Mouse (Mus musculus): ENCODE measurements at regions not wholly inside any gene's neighbourhood (a gene's known extent, or its start where the extent isn't known, plus 50 kb on each side); places are given as distances from the start of the nearest gene placed in this dataset.

- TF ChIP-seq POLR2A (IDR thresholded peaks at IDR 0.05; ENCODE audit: borderline replicate concordance, extremely low read depth, insufficient read depth, insufficient read length), result no peak
- Histone ChIP-seq H3K4me1 (ENCODE audit: control insufficient read depth, insufficient read depth, low read length) (peaks cover 4% of the 10 kb centered on the region; the same call in 1 of the 2 replicates), H3K36me3 (ENCODE audit: control insufficient read depth, insufficient read depth, low read length) (no peaks in the 10 kb centered on the region), H3K27ac (replicated peaks; ENCODE audit: low read depth, low read length) (no peak overlapping the region), H3K4me3 (replicated peaks; ENCODE audit: low read length) (0 out of 2 replicates have a peak overlapping the region, but pooled peaks have one; percentile 2), H3K4me2 (replicated peaks; ENCODE audit: low read depth, low read length, severe bottlenecking) (peak overlapping the region; percentile 35), H3K9me3 (ENCODE audit: control insufficient read depth, low read length) (no peaks in the 10 kb centered on the region), H3K9ac (ENCODE audit: low read depth, low read length, severe bottlenecking) (no peak overlapping the region), H3K27me3 (ENCODE audit: control insufficient read depth, insufficient read depth, low read length) (no peaks in the 10 kb centered on the region)
- ATAC-seq (ENCODE audit: low FRiP score, low read depth), result no peak
- WGBS, result 28% methylated on average over 18 of the region's 18 CpGs
- peak; percentile 64 for DNase-seq (ENCODE audit: low spot score)
Observed at GRCm38 (mm10) chr8:93626807-93627526, 91.3 kb upstream of the Ces5a start.

- DNase-seq (ENCODE audit: low spot score), result no peak
- Histone ChIP-seq H3K36me3 (ENCODE audit: control insufficient read depth, insufficient read depth, low read length) (no peaks in the 10 kb centered on the region), H3K9me3 (ENCODE audit: control insufficient read depth, low read length) (no peaks in the 10 kb centered on the region), H3K27me3 (ENCODE audit: control insufficient read depth, insufficient read depth, low read length) (no peaks in the 10 kb centered on the region), H3K27ac (replicated peaks; ENCODE audit: low read depth, low read length) (no peak overlapping the region), H3K4me2 (replicated peaks; ENCODE audit: low read depth, low read length, severe bottlenecking) (no peak overlapping the region), H3K9ac (ENCODE audit: low read depth, low read length, severe bottlenecking) (no peak overlapping the region), H3K4me3 (replicated peaks; ENCODE audit: low read length) (no peak overlapping the region), H3K4me1 (ENCODE audit: control insufficient read depth, insufficient read depth, low read length) (peaks cover 4% of the 10 kb centered on the region; the same call in 1 of the 2 replicates)
- TF ChIP-seq POLR2A (IDR thresholded peaks at IDR 0.05; ENCODE audit: borderline replicate concordance, extremely low read depth, insufficient read depth, insufficient read length), result no peak
- ATAC-seq (ENCODE audit: low FRiP score, low read depth), result no peak
- WGBS, result 71% methylated on average over 6 of the region's 6 CpGs
Observed at GRCm38 (mm10) chr8:93627626-93628025, 92.0 kb upstream of the Ces5a start.

GRCm38 (mm10) chr8:93632896-93633295, 97.3 kb upstream of the Ces5a start:
- Histone ChIP-seq H3K36me3 (ENCODE audit: control insufficient read depth, insufficient read depth, low read length) (no peaks in the 10 kb centered on the region), H3K4me1 (ENCODE audit: control insufficient read depth, insufficient read depth, low read length) (no peaks in the 10 kb centered on the region), H3K9ac (ENCODE audit: low read depth, low read length, severe bottlenecking) (no peak overlapping the region), H3K4me3 (replicated peaks; ENCODE audit: low read length) (no peak overlapping the region), H3K9me3 (ENCODE audit: control insufficient read depth, low read length) (no peaks in the 10 kb centered on the region), H3K27ac (replicated peaks; ENCODE audit: low read depth, low read length) (no peak overlapping the region), H3K27me3 (ENCODE audit: control insufficient read depth, insufficient read depth, low read length) (no peaks in the 10 kb centered on the region), H3K4me2 (replicated peaks; ENCODE audit: low read depth, low read length, severe bottlenecking) (no peak overlapping the region)
- WGBS, result 69% methylated on average over 8 of the region's 8 CpGs
- DNase-seq (ENCODE audit: low spot score) (no peak), ATAC-seq (ENCODE audit: low FRiP score, low read depth) (no peak)
- no peak for TF ChIP-seq POLR2A (IDR thresholded peaks at IDR 0.05; ENCODE audit: borderline replicate concordance, extremely low read depth, insufficient read depth, insufficient read length)

DNA sequence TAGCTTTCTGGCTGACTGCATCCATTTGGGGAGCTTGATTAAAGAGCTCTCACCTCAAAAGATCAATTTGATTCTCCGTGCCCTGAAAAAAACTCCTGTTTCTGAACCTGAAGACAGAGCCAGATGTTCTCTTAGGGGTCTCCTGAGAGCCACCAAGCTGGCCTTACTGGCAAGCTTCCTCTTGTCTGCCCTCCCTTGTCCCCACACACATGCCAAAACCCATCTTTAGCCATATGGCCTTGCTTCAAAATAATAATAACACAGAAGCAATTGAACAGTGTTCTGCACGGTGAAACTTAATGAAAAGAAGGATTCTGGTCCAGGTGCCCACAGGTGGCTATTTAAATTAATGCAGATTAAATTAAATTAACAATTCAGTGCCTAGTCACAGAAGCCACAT, 107.1 kb upstream of the Ces5a start:
- WGBS, result 41% methylated on average over 2 of the region's 2 CpGs
- no peaks in the 10 kb centered on the region for H3K4me1 ChIP-seq (ENCODE audit: control insufficient read depth, insufficient read depth, low read length)
- DNase-seq (ENCODE audit: low spot score), result no peak
- no peak overlapping the region for H3K27ac ChIP-seq (replicated peaks; ENCODE audit: low read depth, low read length)
- H3K4me3 ChIP-seq (replicated peaks; ENCODE audit: low read length), result no peak overlapping the region
- TF ChIP-seq POLR2A (IDR thresholded peaks at IDR 0.05; ENCODE audit: borderline replicate concordance, extremely low read depth, insufficient read depth, insufficient read length), result no peak
- no peaks in the 10 kb centered on the region for H3K27me3 ChIP-seq (ENCODE audit: control insufficient read depth, insufficient read depth, low read length)
- H3K4me2 ChIP-seq (replicated peaks; ENCODE audit: low read depth, low read length, severe bottlenecking), result no peak overlapping the region
- no peak overlapping the region for H3K9ac ChIP-seq (ENCODE audit: low read depth, low read length, severe bottlenecking)
- H3K9me3 ChIP-seq (ENCODE audit: control insufficient read depth, low read length), result no peaks in the 10 kb centered on the region
- ATAC-seq (ENCODE audit: low FRiP score, low read depth), result no peak
- H3K36me3 ChIP-seq (ENCODE audit: control insufficient read depth, insufficient read depth, low read length), result no peaks in the 10 kb centered on the region

GRCm38 (mm10) chr8:93643471-93644215, 108.0 kb upstream of the Ces5a start:
- no peak for TF ChIP-seq POLR2A (IDR thresholded peaks at IDR 0.05; ENCODE audit: borderline replicate concordance, extremely low read depth, insufficient read depth, insufficient read length)
- DNase-seq (ENCODE audit: low spot score), result no peak
- Histone ChIP-seq H3K9me3 (ENCODE audit: control insufficient read depth, low read length) (no peaks in the 10 kb centered on the region), H3K9ac (ENCODE audit: low read depth, low read length, severe bottlenecking) (no peak overlapping the region), H3K4me2 (replicated peaks; ENCODE audit: low read depth, low read length, severe bottlenecking) (no peak overlapping the region), H3K27ac (replicated peaks; ENCODE audit: low read depth, low read length) (no peak overlapping the region), H3K4me1 (ENCODE audit: control insufficient read depth, insufficient read depth, low read length) (no peaks in the 10 kb centered on the region), H3K27me3 (ENCODE audit: control insufficient read depth, insufficient read depth, low read length) (no peaks in the 10 kb centered on the region), H3K4me3 (replicated peaks; ENCODE audit: low read length) (no peak overlapping the region), H3K36me3 (ENCODE audit: control insufficient read depth, insufficient read depth, low read length) (no peaks in the 10 kb centered on the region)
- no peak for ATAC-seq (ENCODE audit: low FRiP score, low read depth)
- 75% methylated on average over 4 of the region's 4 CpGs for WGBS
